Mouse (Mus musculus) hindbrain, embryonic 10.5 days (tissue): ENCODE measurements at regions not wholly inside any gene's neighbourhood (a gene's known extent, or its start where the extent isn't known, plus 50 kb on each side); places are given as distances from the start of the nearest gene placed in this dataset.

Source experiments
- DNase-seq: peaks from one replicate; pipeline ENCODE4 v3.0.0-alpha.2; 2017; ENCODE audit warnings: low spot score
- H3K27ac ChIP-seq: fragments of 300-500 bp; sonication (generic); 2 replicates; pipeline ENCODE4 v1.5.1; 2016; ENCODE audit warnings: mild to moderate bottlenecking, moderate library complexity
- H3K27me3 ChIP-seq: fragments of 300-500 bp; sonication (generic); 2 replicates; pipeline ENCODE4 v1.6.1; 2016; ENCODE audit warnings: mild to moderate bottlenecking; ENCODE audit not compliant: poor library complexity, insufficient read depth, severe bottlenecking
- H3K36me3 ChIP-seq: fragments of 300-500 bp; sonication (generic); 2 replicates; pipeline ENCODE4 v1.6.1; 2016; ENCODE audit warnings: mild to moderate bottlenecking, moderate library complexity
- H3K4me1 ChIP-seq: fragments of 300-500 bp; sonication (generic); replicated peaks from 2 replicates; pipeline ENCODE4 v1.6.1; 2016; ENCODE audit warnings: mild to moderate bottlenecking
- H3K4me3 ChIP-seq: fragments of 300-500 bp; sonication (generic); 2 replicates; pipeline ENCODE4 v1.5.1; 2016; ENCODE audit warnings: mild to moderate bottlenecking, moderate library complexity
- H3K9me3 ChIP-seq: fragments of 300-500 bp; sonication (generic); 2 replicates; pipeline ENCODE4 v1.6.1; 2016; ENCODE audit warnings: mild to moderate bottlenecking, moderate library complexity
- WGBS: fragments of 180-500 bp; shearing (Covaris S2); methylation state at CpG from one replicate; pipeline ENCODE4 v1.1.7; 2016; 5-methylcytosine and 5-hydroxymethylcytosine counted together

- Histone ChIP-seq H3K4me1 (no peaks in the 10 kb centered on the region), H3K4me3 (no peak overlapping the region), H3K27ac (no peak overlapping the region), H3K36me3 (no peaks in the 10 kb centered on the region), H3K9me3 (no peaks in the 10 kb centered on the region), H3K27me3 (no peaks in the 10 kb centered on the region)
- DNase-seq, result no peak
- 88% methylated on average over 2 of the region's 2 CpGs for WGBS
Observed at GRCm38 (mm10) chr4:26637859-26638258, 291.2 kb upstream of the Manea start.

GRCm38 (mm10) chr4:26630553-26631206, 284.0 kb upstream of the Manea start:
- DNase-seq, result no peak
- 54% methylated on average over 1 of the region's 1 CpGs for WGBS
- Histone ChIP-seq H3K9me3 (no peaks in the 10 kb centered on the region), H3K4me1 (no peaks in the 10 kb centered on the region), H3K27ac (no peak overlapping the region), H3K4me3 (no peak overlapping the region), H3K27me3 (no peaks in the 10 kb centered on the region), H3K36me3 (no peaks in the 10 kb centered on the region)

- WGBS, result 85% methylated on average over 2 of the region's 2 CpGs
- no peaks in the 10 kb centered on the region for H3K27me3 ChIP-seq
- no peak for DNase-seq
- H3K36me3 ChIP-seq, result no peaks in the 10 kb centered on the region
- no peak overlapping the region for H3K4me3 ChIP-seq
- H3K27ac ChIP-seq, result no peak overlapping the region
- no peaks in the 10 kb centered on the region for H3K4me1 ChIP-seq
- no peaks in the 10 kb centered on the region for H3K9me3 ChIP-seq
Observed at GRCm38 (mm10) chr4:26629710-26630109, 283.0 kb upstream of the Manea start.

- Histone ChIP-seq H3K4me1 (no peaks in the 10 kb centered on the region), H3K9me3 (no peaks in the 10 kb centered on the region), H3K36me3 (no peaks in the 10 kb centered on the region), H3K27me3 (no peaks in the 10 kb centered on the region), H3K4me3 (no peak overlapping the region), H3K27ac (no peak overlapping the region)
- no peak for DNase-seq
- 91% methylated on average over 6 of the region's 6 CpGs for WGBS
Observed at GRCm38 (mm10) chr4:26627744-26628143, 281.1 kb upstream of the Manea start.

- Histone ChIP-seq H3K9me3 (no peaks in the 10 kb centered on the region), H3K4me1 (no peaks in the 10 kb centered on the region), H3K4me3 (no peak overlapping the region), H3K27ac (no peak overlapping the region), H3K27me3 (no peaks in the 10 kb centered on the region), H3K36me3 (no peaks in the 10 kb centered on the region)
- 87% methylated on average over 3 of the region's 3 CpGs for WGBS
- DNase-seq, result no peak
Observed at GRCm38 (mm10) chr4:26589081-26589869, 242.6 kb upstream of the Manea start.

GRCm38 (mm10) chr4:26555690-26556089, 209.0 kb upstream of the Manea start:
- Histone ChIP-seq H3K9me3 (0 out of 2 replicates have a peak, but pooled peaks cover 2% of the 10 kb centered on the region), H3K27me3 (no peaks in the 10 kb centered on the region), H3K4me3 (no peak overlapping the region), H3K27ac (no peak overlapping the region), H3K4me1 (no peaks in the 10 kb centered on the region), H3K36me3 (no peaks in the 10 kb centered on the region)
- 87% methylated on average over 3 of the region's 3 CpGs for WGBS
- no peak for DNase-seq

- no peaks in the 10 kb centered on the region for H3K9me3 ChIP-seq
- WGBS, result 36% methylated on average over 1 of the region's 1 CpGs
- DNase-seq, result no peak
- H3K4me3 ChIP-seq, result no peak overlapping the region
- H3K27me3 ChIP-seq, result no peaks in the 10 kb centered on the region
- H3K36me3 ChIP-seq, result no peaks in the 10 kb centered on the region
- H3K27ac ChIP-seq, result no peak overlapping the region
- H3K4me1 ChIP-seq, result no peaks in the 10 kb centered on the region
Observed at GRCm38 (mm10) chr4:26543833-26544232, 197.1 kb upstream of the Manea start.

- no peak for DNase-seq
- no peak overlapping the region for H3K27ac ChIP-seq
- no peaks in the 10 kb centered on the region for H3K4me1 ChIP-seq
- no peaks in the 10 kb centered on the region for H3K9me3 ChIP-seq
- no peaks in the 10 kb centered on the region for H3K27me3 ChIP-seq
- H3K36me3 ChIP-seq, result no peaks in the 10 kb centered on the region
- H3K4me3 ChIP-seq, result no peak overlapping the region
- 75% methylated on average over 2 of the region's 2 CpGs for WGBS
Observed at GRCm38 (mm10) chr4:26542511-26542910, 195.8 kb upstream of the Manea start.

- WGBS, result 87% methylated on average over 5 of the region's 5 CpGs
- H3K27ac ChIP-seq, result no peak overlapping the region
- H3K9me3 ChIP-seq, result no peaks in the 10 kb centered on the region
- no peaks in the 10 kb centered on the region for H3K27me3 ChIP-seq
- no peak for DNase-seq
- no peaks in the 10 kb centered on the region for H3K4me1 ChIP-seq
- no peak overlapping the region for H3K4me3 ChIP-seq
- no peaks in the 10 kb centered on the region for H3K36me3 ChIP-seq
Observed at GRCm38 (mm10) chr4:26508004-26508403, 161.3 kb upstream of the Manea start.

- no peak for DNase-seq
- no peaks in the 10 kb centered on the region for H3K36me3 ChIP-seq
- no peak overlapping the region for H3K4me3 ChIP-seq
- H3K9me3 ChIP-seq, result no peaks in the 10 kb centered on the region
- no peak overlapping the region for H3K27ac ChIP-seq
- H3K4me1 ChIP-seq, result no peaks in the 10 kb centered on the region
- no peaks in the 10 kb centered on the region for H3K27me3 ChIP-seq
Observed at GRCm38 (mm10) chr4:26494262-26494661, 147.6 kb upstream of the Manea start.

- no peaks in the 10 kb centered on the region for H3K27me3 ChIP-seq
- no peak overlapping the region for H3K4me3 ChIP-seq
- 83% methylated on average over 1 of the region's 1 CpGs for WGBS
- no peak overlapping the region for H3K27ac ChIP-seq
- no peaks in the 10 kb centered on the region for H3K36me3 ChIP-seq
- DNase-seq, result no peak
- H3K9me3 ChIP-seq, result no peaks in the 10 kb centered on the region
- H3K4me1 ChIP-seq, result no peaks in the 10 kb centered on the region
Observed at GRCm38 (mm10) chr4:26474913-26475312, 128.2 kb upstream of the Manea start.

- Histone ChIP-seq H3K4me3 (no peak overlapping the region), H3K36me3 (no peaks in the 10 kb centered on the region), H3K27me3 (no peaks in the 10 kb centered on the region), H3K27ac (no peak overlapping the region), H3K9me3 (no peaks in the 10 kb centered on the region), H3K4me1 (no peaks in the 10 kb centered on the region)
- WGBS, result 79% methylated on average over 1 of the region's 1 CpGs
- DNase-seq, result no peak
Observed at GRCm38 (mm10) chr4:26441533-26441932, 94.8 kb upstream of the Manea start.

GRCm38 (mm10) chr4:26422084-26422483, 75.4 kb upstream of the Manea start:
- peaks cover 7% of the 10 kb centered on the region; the same call in 1 of the 2 replicates for H3K9me3 ChIP-seq
- H3K4me3 ChIP-seq, result no peak overlapping the region
- no peak overlapping the region for H3K27ac ChIP-seq
- no peaks in the 10 kb centered on the region for H3K27me3 ChIP-seq
- no peaks in the 10 kb centered on the region for H3K4me1 ChIP-seq
- no peak for DNase-seq
- no peaks in the 10 kb centered on the region for H3K36me3 ChIP-seq
